Mouse (Mus musculus) E14TG2a.4 (cell line): ENCODE results near the gene Lipo2.
"Not testable (repeated sequence)": the region's sequence is repeated elsewhere in the genome, so short reads cannot be mapped to it uniquely, and the experiment has no call there.

Experiments
- H3K27me3 ChIP-seq: 2 replicates; pipeline ENCODE4 v1.6.1; 2014; ENCODE audit warnings: low read length, control low read depth; ENCODE audit not compliant: insufficient read depth
- H3K36me3 ChIP-seq: 2 replicates; pipeline ENCODE4 v1.6.1; 2014; ENCODE audit warnings: low read length, control low read depth; ENCODE audit not compliant: insufficient read depth
- H3K4me1 ChIP-seq: replicated peaks from 2 replicates; pipeline ENCODE4 v1.6.1; 2014; ENCODE audit warnings: low read depth, low read length, control low read depth
- H3K4me3 ChIP-seq: replicated peaks from 2 replicates; pipeline ENCODE4 v1.5.1; 2014; ENCODE audit warnings: mild to moderate bottlenecking, low read length
- H3K9me3 ChIP-seq: 2 replicates; pipeline ENCODE4 v1.6.1; 2014; ENCODE audit warnings: low read length, control low read depth
- CTCF ChIP-seq: conservative IDR thresholded peaks from 2 replicates; pipeline ENCODE4 v1.5.1; 2014; ENCODE audit warnings: low read length
- NANOG ChIP-seq: IDR thresholded peaks from 2 replicates; pipeline ENCODE4 v1.6.1; 2014; ENCODE audit warnings: borderline replicate concordance, low read length, mixed read lengths
- POU5F1 ChIP-seq: IDR thresholded peaks from 2 replicates; pipeline ENCODE4 v1.6.1; 2014; ENCODE audit warnings: low read length, borderline replicate concordance

Lipo2 gene

GRCm38 (mm10) chr19:33751259-33751658, at the start of gene Lipo2:
Gene Lipo2, minus strand, starts transcription at chr19:33751359.
- not testable (repeated sequence) for H3K4me3 ChIP-seq, H3K36me3 ChIP-seq, H3K27me3 ChIP-seq, H3K9me3 ChIP-seq, H3K4me1 ChIP-seq

- H3K9me3 ChIP-seq, H3K27me3 ChIP-seq, H3K4me3 ChIP-seq, H3K4me1 ChIP-seq, H3K36me3 ChIP-seq: not testable (repeated sequence)
Measured at GRCm38 (mm10) chr19:33787359-33787758, 36.2 kb upstream of the Lipo2 start, which contains the start of gene Lipo1. Gene Lipo1, minus strand, starts transcription at chr19:33787459.

- no peak for TF ChIP-seq NANOG
- no peak for TF ChIP-seq CTCF
- TF ChIP-seq POU5F1 = no peak
- H3K36me3 ChIP-seq = no peaks in the 10 kb centered on the region
Measured at GRCm38 (mm10) chr19:33786576-33787277, 35.6 kb upstream of the Lipo2 start.

GRCm38 (mm10) chr19:33761287-33762086, 10.3 kb upstream of the Lipo2 start, which contains the start of gene Lipo3:
Gene Lipo3, minus strand, starts transcription at chr19:33761951.
- H3K9me3 ChIP-seq, H3K4me1 ChIP-seq, H3K27me3 ChIP-seq, H3K36me3 ChIP-seq: not testable (repeated sequence)
- H3K4me3 ChIP-seq = peak within 1 kb of the TSS; percentile 68

More at GRCm38 (mm10) chr19:33786576-33787277, 35.6 kb upstream of the Lipo2 start:
- H3K4me1 ChIP-seq = no peaks in the 10 kb centered on the region
- H3K27me3 ChIP-seq = no peaks in the 10 kb centered on the region
- H3K4me3 ChIP-seq = no peak overlapping the region
- H3K9me3 ChIP-seq = no peaks in the 10 kb centered on the region
